ENCODE assay signal across 31 mouse cellular contexts in the genomic region with DNA sequence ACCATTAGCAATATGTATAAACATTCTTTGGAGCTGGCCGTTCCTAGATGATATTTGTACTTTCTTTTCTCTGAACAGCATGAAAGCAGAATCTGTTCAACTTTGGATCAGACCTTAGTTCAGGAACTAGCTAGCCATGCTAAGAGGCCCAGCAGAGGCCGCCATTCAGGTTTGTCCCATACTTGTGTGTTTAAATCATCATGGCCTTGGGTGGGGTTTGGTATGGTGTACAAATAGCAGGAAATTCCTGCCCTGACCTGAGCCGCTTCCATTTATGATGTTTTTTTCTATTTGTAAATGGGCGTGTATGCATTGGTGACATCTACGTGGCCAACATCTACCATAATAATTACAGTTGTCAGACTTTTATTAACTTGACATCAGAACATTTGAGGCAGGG. TPM values are rescaled to one million over a fixed set of nuclear protein-coding genes. Genes with fewer than 3 reads are reported as not detected.
DNase-seq lines count a peak whose midpoint lies in the region; ATAC-seq and TF ChIP-seq lines count a peak whose summit lies in the region.
"Had no signal": no experiment of that assay in that cellular context is flagged by ENCODE, and none has a peak within 500 bp of the region (broad histone marks: within the 10 kb centered on the region; RNA-seq: fewer than 3 reads in every experiment).

No protein-coding gene starts in this region.

- H3K27me3 ChIP-seq in heart, embryonic 11.5 days (ENCODE audit: control insufficient read depth, insufficient read depth, low read length) = no peaks in the 10 kb centered on the region
- no peaks in the 10 kb centered on the region for H3K27me3 ChIP-seq in intestine, postnatal 0 days (replicated peaks; ENCODE audit: control insufficient read depth, insufficient read depth, low read length)
- H3K27me3 ChIP-seq: embryonic facial prominence, embryonic 15.5 days; forebrain, embryonic 12.5 days; hindbrain, embryonic 15.5 days; neural tube, embryonic 15.5 days had no signal

- no peak overlapping the region for H3K9ac ChIP-seq in heart, embryonic 11.5 days (ENCODE audit: low read depth, low read length)
- no peak overlapping the region for H3K9ac ChIP-seq in intestine, postnatal 0 days (ENCODE audit: low read depth, low read length)
- H3K9ac ChIP-seq: embryonic facial prominence, embryonic 15.5 days; forebrain, embryonic 12.5 days; forebrain, postnatal 0 days; hindbrain, embryonic 15.5 days; liver, embryonic 14.5 days; neural tube, embryonic 15.5 days had no signal

- no peaks in the 10 kb centered on the region for H3K9me3 ChIP-seq in heart, embryonic 11.5 days (replicated peaks; ENCODE audit: control insufficient read depth, low read length)
- no peaks in the 10 kb centered on the region for H3K9me3 ChIP-seq in intestine, postnatal 0 days (ENCODE audit: control insufficient read depth)
- H3K9me3 ChIP-seq: embryonic facial prominence, embryonic 10.5 days; embryonic facial prominence, embryonic 15.5 days; forebrain, embryonic 12.5 days; hindbrain, embryonic 15.5 days; neural tube, embryonic 15.5 days had no signal

- peaks cover 8% of the 10 kb centered on the region for H3K4me1 ChIP-seq in heart, embryonic 11.5 days (ENCODE audit: control insufficient read depth, insufficient read depth, low read length)
- no peaks in the 10 kb centered on the region for H3K4me1 ChIP-seq in intestine, postnatal 0 days (replicated peaks; ENCODE audit: control insufficient read depth, insufficient read depth, low read length)
- H3K4me1 ChIP-seq: embryonic facial prominence, embryonic 10.5 days; embryonic facial prominence, embryonic 15.5 days; forebrain, embryonic 12.5 days; hindbrain, embryonic 15.5 days had no signal

- peak; percentile 27 for TF ChIP-seq CTCF in intestine, postnatal 0 days (IDR thresholded peaks at IDR 0.05; ENCODE audit: low read depth)

- H3K27ac ChIP-seq in heart, embryonic 11.5 days (ENCODE audit: low read depth, low read length) = no peak overlapping the region
- H3K27ac ChIP-seq in intestine, postnatal 0 days (ENCODE audit: low read depth, low read length) = no peak overlapping the region
- H3K27ac ChIP-seq: embryonic facial prominence, embryonic 10.5 days; embryonic facial prominence, embryonic 15.5 days; forebrain, embryonic 12.5 days; hindbrain, embryonic 15.5 days; liver, embryonic 14.5 days; neural tube, embryonic 15.5 days had no signal

- peak; percentile 11 to 29 for DNase-seq in heart, adult 9 months (ENCODE audit: low spot score in 2 of 2)
- DNase-seq in urinary bladder, postnatal 36 days (ENCODE audit: low spot score in 2 of 2) = peak; percentile 39 to 47
- no peak for DNase-seq in urinary bladder, postnatal 25 days (ENCODE audit: low spot score)
- DNase-seq in cerebellum, postnatal 4 days (ENCODE audit: low spot score in 2 of 2) = no peak
- no peak for DNase-seq in testis, postnatal 10 days (ENCODE audit: low spot score)
- DNase-seq: adrenal gland, postnatal 25 days; B cell, adult 2 months; cerebellum, adult 18-20 months; cerebellum, postnatal 14 days; forebrain, postnatal 0 days; gastrocnemius, postnatal 14 days; heart, postnatal 36 days; kidney, adult 9 months; kidney, postnatal 10 days; layer of hippocampus, adult 9-11 months; liver; lung, adult 2 months; midbrain, embryonic 14.5 days; retina, postnatal 1 day; right cerebral cortex, postnatal 25 days had no signal

- no peak overlapping the region for H3K4me2 ChIP-seq in heart, embryonic 11.5 days
- no peak overlapping the region for H3K4me2 ChIP-seq in intestine, postnatal 0 days (replicated peaks; ENCODE audit: low read depth)
- H3K4me2 ChIP-seq: embryonic facial prominence, embryonic 15.5 days; forebrain, embryonic 12.5 days; hindbrain, embryonic 15.5 days; neural tube, embryonic 15.5 days had no signal

- 91% methylated on average over 5 of the region's 5 CpGs for WGBS in heart, embryonic 11.5 days (ENCODE audit: insufficient replicate concordance)
- WGBS in intestine, postnatal 0 days = 40% methylated on average over 5 of the region's 5 CpGs

- no peak for ATAC-seq in heart, embryonic 11.5 days (replicated peaks; ENCODE audit: insufficient number of reproducible peaks, low FRiP score, low TSS enrichment)
- peak; percentile 32 for ATAC-seq in intestine, postnatal 0 days
- ATAC-seq: forebrain, postnatal 0 days; inflammation-experienced regulatory T-cells, adult 6 months had no signal

- H3K4me3 ChIP-seq in heart, embryonic 11.5 days (ENCODE audit: low read depth, low read length) = no peak overlapping the region
- H3K4me3 ChIP-seq in intestine, postnatal 0 days (ENCODE audit: low read depth, low read length) = no peak overlapping the region
- H3K4me3 ChIP-seq: embryonic facial prominence, embryonic 10.5 days; embryonic facial prominence, embryonic 15.5 days; forebrain, embryonic 12.5 days; hindbrain, embryonic 15.5 days; neural tube, embryonic 15.5 days had no signal

- H3K36me3 ChIP-seq in heart, embryonic 11.5 days (ENCODE audit: control insufficient read depth, insufficient read depth, low read length) = peaks cover 2% of the 10 kb centered on the region; the same call in 1 of the 2 replicates
- peaks cover 24% of the 10 kb centered on the region for H3K36me3 ChIP-seq in intestine, postnatal 0 days (ENCODE audit: control insufficient read depth, insufficient read depth)

RNA-seq across cellular contexts. Expression of gene Arhgef18, which starts 32.4 kb away (rescaled TPM):
- 5.3 and 6.2 TPM in 2 replicates for polyA plus RNA-seq in heart, embryonic 11.5 days (2014; fragmentation: Nextera tagmentation; extraction: Ambion mirVana)
- 4.5 and 5.7 TPM in 2 replicates for polyA plus RNA-seq in intestine, postnatal 0 days (2015; fragmentation: Nextera tagmentation; extraction: Ambion mirVana)

RNA-seq across cellular contexts. Expression of gene Pex11g, which starts 42.3 kb away (rescaled TPM):
- 2.7 and 3.1 TPM in 2 replicates for polyA plus RNA-seq in heart, embryonic 11.5 days (2014; fragmentation: Nextera tagmentation; extraction: Ambion mirVana)
- 14.3 and 14.9 TPM in 2 replicates for polyA plus RNA-seq in intestine, postnatal 0 days (2015; fragmentation: Nextera tagmentation; extraction: Ambion mirVana)

RNA-seq across cellular contexts. Expression of gene Tex45, which starts 45.4 kb away (rescaled TPM):
- polyA plus RNA-seq in heart, embryonic 11.5 days (2014; fragmentation: Nextera tagmentation; extraction: Ambion mirVana) = not detected in 2 replicates
- not detected in 2 replicates for polyA plus RNA-seq in intestine, postnatal 0 days (2015; fragmentation: Nextera tagmentation; extraction: Ambion mirVana)
- polyA plus RNA-seq: embryonic facial prominence, embryonic 15.5 days; forebrain, embryonic 12.5 days; heart, embryonic 14.5 days; inflammation-experienced regulatory T-cells, adult 6 months; limb, embryonic 11.5 days had no signal

Comparison
In these comparisons a context has a peak if more than half of its experiments do, and no peak if none do; other contexts are left out.
1. DNase-seq: peak in heart, adult 9 months (2 of 2) and urinary bladder, postnatal 36 days (2 of 2); none in urinary bladder, postnatal 25 days (single experiment), cerebellum, postnatal 4 days (0 of 2) and testis, postnatal 10 days (single experiment).